Mouse (Mus musculus): ENCODE data around the gene Wbp4. TPM values are rescaled to one million over a fixed set of nuclear protein-coding genes. Genes with fewer than 3 reads are reported as not detected.

Gene Wbp4
- polyA plus RNA-seq, 1 experiment from 2014 or later: 13.5 TPM

GRCm38 (mm10) chr14:79413121-79413520 lies 68.2 kb downstream of the Wbp4 start:
- H3K27ac ChIP-seq (replicated peaks): no peak overlapping the region
- whole genome bisulfite sequencing (ENCODE audit: insufficient replicate concordance): 78% methylated on average over 6 of the region's 6 CpGs
- no peaks in the 10 kb centered on the region for H3K27me3 ChIP-seq
- no peak for ATAC-seq (ENCODE audit: insufficient read depth)
- H3K36me3 ChIP-seq (replicated peaks): peaks cover 4% of the 10 kb centered on the region; the same call in 1 of the 2 replicates
- H3K4me3 ChIP-seq (replicated peaks): no peak overlapping the region
- H3K4me1 ChIP-seq (replicated peaks): no peaks in the 10 kb centered on the region
- H3K9ac ChIP-seq: no peak overlapping the region
- H3K9me3 ChIP-seq (replicated peaks): no peaks in the 10 kb centered on the region
- no peak overlapping the region for H3K4me2 ChIP-seq

DNA sequence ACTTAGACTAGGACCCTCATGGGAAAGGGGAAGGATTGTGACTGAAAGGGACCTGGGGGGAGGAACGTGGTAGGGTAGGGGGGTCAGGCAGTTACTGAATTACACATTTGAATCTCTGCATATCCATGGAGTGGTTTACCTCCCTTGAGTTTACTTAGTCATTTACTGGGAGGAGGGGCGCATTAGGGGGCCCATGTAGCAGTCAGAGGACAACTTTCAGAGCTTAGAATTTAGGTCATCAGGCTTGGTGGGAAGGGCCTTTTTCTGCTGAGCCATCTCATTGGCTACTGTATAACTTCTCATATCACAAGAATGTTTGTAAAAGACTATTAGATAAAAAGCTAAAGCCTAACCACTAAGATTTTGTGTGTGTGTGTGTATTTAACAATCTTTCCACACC lies 70.7 kb downstream of the Wbp4 start:
- Histone ChIP-seq H3K4me1 (replicated peaks) (peaks cover 5% of the 10 kb centered on the region; the same call in 1 of the 2 replicates), H3K36me3 (replicated peaks) (peaks cover 8% of the 10 kb centered on the region), H3K9ac (no peak overlapping the region), H3K9me3 (replicated peaks) (no peaks in the 10 kb centered on the region), H3K4me3 (replicated peaks) (no peak overlapping the region), H3K4me2 (no peak overlapping the region), H3K27me3 (no peaks in the 10 kb centered on the region), H3K27ac (replicated peaks) (no peak overlapping the region)
- no peak for ATAC-seq (ENCODE audit: insufficient read depth)
- 59% methylated on average over 2 of the region's 2 CpGs for WGBS (ENCODE audit: insufficient replicate concordance)

Other genes with a start within 250 kb of the Wbp4 start
- gene Zfp957, start 234.2 kb downstream of the Wbp4 start, polyA plus RNA-seq (2015; fragmentation: Nextera tagmentation; extraction: Ambion mirVana): not detected in 2 replicates
- gene Rgcc, start 179.9 kb downstream of the Wbp4 start, polyA plus RNA-seq (2015; fragmentation: Nextera tagmentation; extraction: Ambion mirVana): 291 and 294 TPM in 2 replicates
- gene Naa16, start 90.7 kb downstream of the Wbp4 start, polyA plus RNA-seq (2015; fragmentation: Nextera tagmentation; extraction: Ambion mirVana): 24.4 and 26.5 TPM in 2 replicates
- 3.8 and 4.4 TPM in 2 replicates for gene Mtrf1, start 83.7 kb downstream of the Wbp4 start, polyA plus RNA-seq (2015; fragmentation: Nextera tagmentation; extraction: Ambion mirVana)
- 3.3 and 4.0 TPM in 2 replicates for gene Kbtbd7, start 55.0 kb downstream of the Wbp4 start, polyA plus RNA-seq (2015; fragmentation: Nextera tagmentation; extraction: Ambion mirVana)
- gene Kbtbd6, start 29.7 kb downstream of the Wbp4 start, polyA plus RNA-seq (2015; fragmentation: Nextera tagmentation; extraction: Ambion mirVana): 3.8 and 4.0 TPM in 2 replicates
- gene Elf1, start 326 bp downstream of the Wbp4 start, polyA plus RNA-seq (2015; fragmentation: Nextera tagmentation; extraction: Ambion mirVana): 10.7 and 10.9 TPM in 2 replicates
- gene Sugt1, start 106.2 kb upstream of the Wbp4 start, polyA plus RNA-seq (2015; fragmentation: Nextera tagmentation; extraction: Ambion mirVana): 31.6 and 34.0 TPM in 2 replicates
- gene Cnmd, start 180.7 kb upstream of the Wbp4 start, polyA plus RNA-seq (2015; fragmentation: Nextera tagmentation; extraction: Ambion mirVana): 0.12 and 1.1 TPM in 2 replicates